Mouse (Mus musculus) G1E (cell line): ENCODE measurements around the gene Cstf2.

Experiments used
- CTCF ChIP-seq: IDR thresholded peaks from 2 replicates; pipeline ENCODE4 v1.5.1; 2012; ENCODE audit warnings: low read depth, low read length, inconsistent platforms, mixed read lengths
- TAL1 ChIP-seq: conservative IDR thresholded peaks from 2 replicates; pipeline ENCODE4 v1.6.1; 2012; ENCODE audit warnings: low read depth, low read length, inconsistent platforms, mixed read lengths

DNA sequence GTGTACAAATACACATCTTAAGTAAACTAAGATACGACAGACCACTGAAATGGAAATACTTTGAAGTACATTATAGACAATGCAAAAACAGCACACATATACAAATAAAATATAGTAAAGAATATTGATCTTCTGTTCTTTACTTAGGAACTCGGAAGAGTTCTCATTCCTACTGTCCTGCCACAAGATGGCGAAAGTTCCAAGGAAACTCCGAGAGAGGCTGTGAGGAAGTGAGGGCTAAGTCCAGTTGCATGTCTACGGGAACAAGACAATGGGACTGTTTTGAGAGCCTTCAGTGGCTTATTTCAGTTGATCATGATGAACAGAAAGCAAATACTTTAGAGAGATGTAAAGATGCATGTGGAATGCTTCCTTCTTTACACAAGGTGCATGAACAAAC lies 73.3 kb downstream of the Cstf2 start:
- TF ChIP-seq CTCF (no peak), TAL1 (no peak)
